Mouse (Mus musculus) activated CD4-positive, CD25-positive, alpha-beta regulatory T cell, adult 4 months (primary cell): ENCODE data around the gene Btbd35f26. TPM values are rescaled to one million over a fixed set of nuclear protein-coding genes. Genes with fewer than 3 reads are reported as not detected.
"Not testable (repeated sequence)": the region's sequence is repeated elsewhere in the genome, so short reads cannot be mapped to it uniquely, and the experiment has no call there.

Experiments
- ATAC-seq: one replicate; pipeline ENCODE4 v1.8.0; 2017
- polyA plus RNA-seq, 2 experiments: library from polyadenylated mRNA; unstranded; fragments of 100-300 nt; shearing (Covaris generic); gene quantifications; one replicate each; pipeline ENCODE4 v1.2.1; 2017

The Btbd35f26 gene
- not detected for polyA plus RNA-seq

DNA sequence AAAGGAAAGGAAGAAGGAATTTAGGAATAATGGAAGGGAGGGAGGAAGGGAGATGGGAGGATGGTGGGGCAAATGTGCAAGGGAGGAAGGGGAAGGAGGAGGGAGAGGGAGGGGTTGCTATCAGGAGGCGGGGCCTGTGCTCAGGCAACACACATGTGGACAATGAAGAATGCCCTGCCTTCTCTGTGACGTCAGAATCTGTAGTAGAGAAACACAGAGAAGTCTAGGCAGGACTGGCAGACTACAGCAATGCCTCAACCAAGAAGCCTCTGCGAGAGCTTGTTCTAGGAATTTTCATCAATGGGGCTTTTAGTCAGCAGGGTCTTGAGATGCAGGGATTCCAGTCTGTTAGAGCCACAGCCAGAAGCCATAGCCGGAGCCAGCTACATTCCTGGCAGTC is at the start of gene Btbd35f26:
TSS of gene Btbd35f26 (plus strand) at position 301 of the 400 bp plus-strand sequence.
- not testable (repeated sequence) for ATAC-seq

GRCm38 (mm10) chrX:31341924-31342323 is 5.7 kb downstream of the Btbd35f26 start:
- not testable (repeated sequence) for ATAC-seq

- ATAC-seq: not testable (repeated sequence)
These were observed 47.6 kb downstream of the Btbd35f26 start, which contains the start of gene Btbd35f19 for GRCm38 (mm10) chrX:31383818-31384217. TSS of gene Btbd35f19 (minus strand) at chrX:31383918.

Other genes starting within 250 kb of the Btbd35f26 start
- gene Btbd35f29, start 218.8 kb upstream of the Btbd35f26 start, polyA plus RNA-seq: not detected
- not detected for gene Spin2f, start 82.6 kb upstream of the Btbd35f26 start, polyA plus RNA-seq
- gene Btbd35f19, start 47.5 kb downstream of the Btbd35f26 start, polyA plus RNA-seq: not detected
- gene Gm21883, start 237.8 kb downstream of the Btbd35f26 start, polyA plus RNA-seq: not detected